Mouse (Mus musculus) forebrain, embryonic 15.5 days (tissue): Measurements from ENCODE around the gene Tnik. TPM values are rescaled to one million over a fixed set of nuclear protein-coding genes. Genes with fewer than 3 reads are reported as not detected.

Source experiments
- ATAC-seq: fragments of 200-750 bp; cut with Nextera tagmentation; replicated peaks from 2 replicates; pipeline ENCODE4 v1.8.0; 2017; ENCODE audit warnings: mild to moderate bottlenecking, moderate TSS enrichment, moderate library complexity
- H3K27ac ChIP-seq: fragments of 300-500 bp; sonication (generic); replicated peaks from 2 replicates; pipeline ENCODE4 v1.5.1; 2015; ENCODE audit warnings: mild to moderate bottlenecking, inconsistent platforms
- H3K27me3 ChIP-seq: fragments of 300-500 bp; sonication (generic); 2 replicates; pipeline ENCODE4 v1.6.1; 2015; ENCODE audit warnings: inconsistent platforms
- H3K36me3 ChIP-seq: fragments of 300-500 bp; sonication (generic); 2 replicates; pipeline ENCODE4 v1.6.1; 2015; ENCODE audit warnings: mild to moderate bottlenecking, inconsistent platforms
- H3K4me1 ChIP-seq: fragments of 300-500 bp; sonication (generic); 2 replicates; pipeline ENCODE4 v1.6.1; 2015; ENCODE audit warnings: inconsistent platforms
- H3K4me2 ChIP-seq: fragments of 300-500 bp; sonication (generic); replicated peaks from 2 replicates; pipeline ENCODE4 v1.6.1; 2015; ENCODE audit warnings: mild to moderate bottlenecking, inconsistent platforms
- H3K4me3 ChIP-seq: fragments of 300-500 bp; sonication (generic); 2 replicates; pipeline ENCODE4 v1.5.1; 2015; ENCODE audit warnings: mild to moderate bottlenecking, inconsistent platforms
- H3K9ac ChIP-seq: fragments of 300-500 bp; sonication (generic); replicated peaks from 2 replicates; pipeline ENCODE4 v1.6.1; 2015; ENCODE audit warnings: mild to moderate bottlenecking, inconsistent platforms
- H3K9me3 ChIP-seq: fragments of 300-500 bp; sonication (generic); 2 replicates; pipeline ENCODE4 v1.6.1; 2016; ENCODE audit warnings: inconsistent platforms
- WGBS: fragments of 180-500 bp; shearing (Covaris S2); methylation state at CpG from one replicate; pipeline ENCODE4 v1.1.7; 2015; ENCODE audit warnings: mixed read lengths; 5-methylcytosine and 5-hydroxymethylcytosine counted together
- microRNA-seq: library from miRNA; unstranded; fragments of <30 nt; microRNA quantifications from one replicate; pipeline ENCODE4, GENCODE M21; 2016
- polyA plus RNA-seq: library from polyadenylated mRNA; unstranded; fragments of >200 nt; fragmentation: Nextera tagmentation; extraction: Ambion mirVana; gene quantifications from 2 replicates; pipeline ENCODE4 v1.2.1, GENCODE M21; 2015

Gene Tnik
- polyA plus RNA-seq, 1 experiment from 2014 or later = 97.8 TPM

- H3K9me3 ChIP-seq = no peaks in the 10 kb centered on the region
- no peaks in the 10 kb centered on the region for H3K36me3 ChIP-seq
- H3K4me3 ChIP-seq = no peak overlapping the region
- H3K4me2 ChIP-seq = no peak overlapping the region
- no peak overlapping the region for H3K9ac ChIP-seq
- H3K27ac ChIP-seq = no peak overlapping the region
- no peak for ATAC-seq
- no peaks in the 10 kb centered on the region for H3K4me1 ChIP-seq
- no peaks in the 10 kb centered on the region for H3K27me3 ChIP-seq
- 44% methylated on average over 5 of the region's 5 CpGs for WGBS
These were observed 458.2 kb downstream of the Tnik start for GRCm38 (mm10) chr3:28721218-28721617.

GRCm38 (mm10) chr3:28721838-28722237, 458.8 kb downstream of the Tnik start:
- Histone ChIP-seq H3K9me3 (no peaks in the 10 kb centered on the region), H3K4me1 (no peaks in the 10 kb centered on the region), H3K27me3 (no peaks in the 10 kb centered on the region), H3K9ac (no peak overlapping the region), H3K4me3 (no peak overlapping the region), H3K36me3 (no peaks in the 10 kb centered on the region), H3K4me2 (no peak overlapping the region), H3K27ac (no peak overlapping the region)
- 85% methylated on average over 7 of the region's 7 CpGs for WGBS
- ATAC-seq = no peak

- Histone ChIP-seq H3K27me3 (no peaks in the 10 kb centered on the region), H3K9me3 (no peaks in the 10 kb centered on the region), H3K4me3 (no peak overlapping the region), H3K4me1 (no peaks in the 10 kb centered on the region), H3K9ac (no peak overlapping the region), H3K4me2 (no peak overlapping the region), H3K27ac (no peak overlapping the region), H3K36me3 (no peaks in the 10 kb centered on the region)
- ATAC-seq = no peak
These were observed 459.5 kb downstream of the Tnik start for GRCm38 (mm10) chr3:28722531-28722930.

GRCm38 (mm10) chr3:28723534-28723933, 460.5 kb downstream of the Tnik start:
- H3K4me3 ChIP-seq = no peak overlapping the region
- H3K4me2 ChIP-seq = no peak overlapping the region
- H3K4me1 ChIP-seq = no peaks in the 10 kb centered on the region
- H3K27me3 ChIP-seq = no peaks in the 10 kb centered on the region
- H3K9me3 ChIP-seq = no peaks in the 10 kb centered on the region
- H3K27ac ChIP-seq = no peak overlapping the region
- no peak for ATAC-seq
- H3K36me3 ChIP-seq = no peaks in the 10 kb centered on the region
- no peak overlapping the region for H3K9ac ChIP-seq
- 66% methylated on average over 6 of the region's 6 CpGs for WGBS

- 95% methylated on average over 13 of the region's 13 CpGs for WGBS
- H3K9ac ChIP-seq = no peak overlapping the region
- no peaks in the 10 kb centered on the region for H3K4me1 ChIP-seq
- no peaks in the 10 kb centered on the region for H3K9me3 ChIP-seq
- no peak overlapping the region for H3K4me3 ChIP-seq
- H3K27ac ChIP-seq = no peak overlapping the region
- no peaks in the 10 kb centered on the region for H3K27me3 ChIP-seq
- no peak overlapping the region for H3K4me2 ChIP-seq
- ATAC-seq = no peak
- H3K36me3 ChIP-seq = no peaks in the 10 kb centered on the region
These were observed 462.2 kb downstream of the Tnik start for GRCm38 (mm10) chr3:28725203-28725602.

Small RNA genes lying within 50 kb of the gene (microRNA-seq; reads per million reads assigned to microRNA genes)
- not detected for gene Mir466q
